Mouse (Mus musculus): ENCODE results near the gene B4galt3. TPM values are rescaled to one million over a fixed set of nuclear protein-coding genes. Genes with fewer than 3 reads are reported as not detected.
"Not testable (repeated sequence)": the region's sequence is repeated elsewhere in the genome, so short reads cannot be mapped to it uniquely, and the experiment has no call there.

B4galt3 gene
- polyA plus RNA-seq, 1 experiment from 2014 or later, result 26.5 TPM

DNA sequence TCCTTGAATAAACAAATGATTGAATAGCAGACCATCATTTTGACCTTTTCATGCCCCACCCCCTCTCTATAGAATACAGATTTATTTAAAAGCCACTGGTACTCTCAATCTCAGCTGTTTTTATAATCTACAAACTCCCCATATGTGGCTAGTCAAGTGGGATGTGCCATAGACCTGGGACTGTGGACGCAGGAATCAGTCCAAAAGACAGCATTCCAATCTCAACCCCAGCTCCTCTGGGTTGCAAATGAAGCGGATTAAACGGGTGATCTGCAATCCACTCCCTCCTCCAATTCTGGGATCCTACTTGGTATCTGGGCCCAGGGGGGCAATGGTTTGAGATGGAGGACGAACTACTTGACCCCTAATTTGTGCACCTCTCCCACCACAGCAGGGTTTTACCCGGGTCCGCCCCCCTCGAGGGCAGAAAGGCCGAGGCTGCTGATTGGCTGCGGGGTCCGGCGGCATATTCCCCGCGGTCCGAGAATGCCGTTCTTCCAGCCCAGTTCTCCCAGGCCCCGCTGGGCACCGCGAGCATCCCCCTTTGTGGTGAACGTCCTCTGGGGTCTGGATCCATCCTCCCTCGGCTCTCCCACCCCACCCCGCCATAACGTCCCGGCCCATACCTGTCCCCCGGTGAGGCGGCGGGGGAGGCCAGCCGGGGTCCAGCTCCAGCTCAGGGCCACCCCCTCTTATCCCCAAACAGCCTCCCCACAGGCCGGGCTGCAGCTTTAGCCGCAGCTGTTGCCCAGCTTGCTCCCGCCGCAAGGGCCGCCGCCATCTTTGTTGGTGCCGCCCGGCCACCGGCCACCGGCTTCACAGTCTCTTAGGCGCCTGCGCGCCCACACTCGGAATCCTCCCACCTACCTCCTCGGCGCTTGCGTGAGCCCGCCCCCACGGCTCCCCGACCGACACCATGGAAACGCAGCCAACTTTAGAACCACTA, 17.3 kb downstream of the B4galt3 start, which contains the start of gene Usp21:
Gene Usp21 (minus strand): TSS at position 856 of the 946 bp plus-strand sequence.
- Histone ChIP-seq H3K9me3 (replicated peaks) (no peaks in the 10 kb centered on the region), H3K4me3 (replicated peaks) (peak within 1 kb of the TSS; percentile 93), H3K36me3 (peaks cover 57% of the 10 kb centered on the region), H3K27ac (peak within 1 kb of the TSS; percentile 91), H3K9ac (peak within 1 kb of the TSS; percentile 96), H3K27me3 (no peaks in the 10 kb centered on the region), H3K4me1 (replicated peaks) (peaks cover 75% of the 10 kb centered on the region), H3K4me2 (peak within 1 kb of the TSS; percentile 83)
- ATAC-seq (ENCODE audit: low read depth) (peak; percentile 93), DNase-seq (peak; percentile 90)
- 2% methylated on average over 49 of the region's 49 CpGs for WGBS (ENCODE audit: insufficient replicate concordance)

DNA sequence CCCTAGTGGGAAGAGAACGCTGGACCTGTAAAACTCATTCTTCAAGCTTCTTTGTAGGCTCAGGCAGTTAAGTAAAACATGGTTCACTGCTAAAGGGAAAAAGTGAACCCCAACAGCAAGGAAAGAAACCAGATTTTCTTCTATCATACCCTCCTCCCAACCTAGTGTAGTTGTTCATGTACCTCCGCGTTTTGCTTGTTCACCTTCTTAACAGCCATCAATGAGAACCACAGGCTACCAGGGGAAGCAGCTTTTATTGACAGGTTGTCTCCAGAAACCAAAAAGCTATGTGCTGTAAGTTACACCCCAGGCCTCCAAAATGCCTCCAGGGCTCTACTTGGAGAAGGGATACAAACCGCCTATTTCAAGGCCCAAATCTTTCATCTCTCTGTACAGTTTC, 18.2 kb downstream of the B4galt3 start:
- H3K36me3 ChIP-seq, result peaks cover 52% of the 10 kb centered on the region
- H3K4me3 ChIP-seq (replicated peaks), result peak overlapping the region; percentile 93; the same call in 1 of the 2 replicates
- H3K9ac ChIP-seq, result peak overlapping the region; percentile 96
- H3K27ac ChIP-seq, result peak overlapping the region; percentile 62
- 63% methylated on average over 4 of the region's 4 CpGs for WGBS (ENCODE audit: insufficient replicate concordance)
- ATAC-seq (ENCODE audit: low read depth), result no peak
- no peaks in the 10 kb centered on the region for H3K27me3 ChIP-seq
- DNase-seq, result no peak
- H3K4me2 ChIP-seq, result peak overlapping the region; percentile 83
- H3K4me1 ChIP-seq (replicated peaks), result peaks cover 75% of the 10 kb centered on the region
- H3K9me3 ChIP-seq (replicated peaks), result no peaks in the 10 kb centered on the region

DNA sequence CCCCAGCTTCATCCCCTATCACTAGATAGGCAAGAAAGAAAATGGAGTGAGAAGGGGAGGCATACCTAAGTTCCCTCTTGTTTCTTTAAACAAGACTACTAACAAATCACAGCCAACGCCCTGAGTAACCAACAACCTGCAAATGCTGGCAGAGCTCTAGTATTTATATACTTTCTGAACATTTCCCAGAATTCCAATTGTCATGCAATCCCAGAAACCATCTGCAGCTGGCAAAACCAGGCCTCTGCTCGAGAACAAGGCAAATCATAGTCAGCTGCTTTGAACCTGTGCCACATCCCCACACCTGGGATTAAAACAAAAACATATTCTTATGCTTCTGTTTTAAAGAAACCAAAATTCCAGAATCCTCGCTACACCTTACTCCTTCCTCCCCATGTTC, 23.2 kb downstream of the B4galt3 start:
- WGBS (ENCODE audit: insufficient replicate concordance), result 77% methylated on average over 3 of the region's 3 CpGs
- peaks cover 42% of the 10 kb centered on the region for H3K4me1 ChIP-seq (replicated peaks)
- ATAC-seq (ENCODE audit: low read depth), result no peak
- H3K4me2 ChIP-seq, result peak overlapping the region; percentile 63
- no peaks in the 10 kb centered on the region for H3K9me3 ChIP-seq (replicated peaks)
- 0 out of 2 replicates have a peak overlapping the region, but pooled peaks have one; percentile 84 for H3K9ac ChIP-seq
- DNase-seq, result no peak
- no peak overlapping the region for H3K27ac ChIP-seq
- H3K36me3 ChIP-seq, result peaks cover 23% of the 10 kb centered on the region
- H3K27me3 ChIP-seq, result peaks cover 30% of the 10 kb centered on the region
- peak overlapping the region; percentile 79 for H3K4me3 ChIP-seq (replicated peaks)

DNA sequence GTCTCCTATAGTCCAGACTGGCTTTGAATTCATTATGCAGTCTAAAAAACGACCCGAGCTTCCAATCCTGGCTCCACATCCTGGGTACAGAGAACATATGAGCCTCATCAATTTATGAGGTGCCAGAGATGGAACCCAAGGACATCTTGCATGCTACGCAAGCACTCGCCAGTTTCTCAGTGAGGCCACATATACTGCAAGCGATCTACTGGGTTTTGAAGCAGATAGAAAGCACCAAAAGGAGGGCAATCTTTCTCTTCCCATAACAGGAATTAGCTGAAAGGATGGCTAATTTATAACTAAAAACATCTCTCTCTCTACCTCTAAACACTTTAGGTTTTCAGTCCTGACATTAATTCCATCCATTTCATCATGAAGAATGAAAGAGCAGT, 23.8 kb downstream of the B4galt3 start:
- no peaks in the 10 kb centered on the region for H3K9me3 ChIP-seq (replicated peaks)
- no peak for ATAC-seq (ENCODE audit: low read depth)
- H3K4me1 ChIP-seq (replicated peaks), result peaks cover 37% of the 10 kb centered on the region
- DNase-seq, result no peak
- H3K4me2 ChIP-seq, result peak overlapping the region; percentile 63
- peak overlapping the region; percentile 79 for H3K4me3 ChIP-seq (replicated peaks)
- peak overlapping the region; percentile 84 for H3K9ac ChIP-seq
- WGBS (ENCODE audit: insufficient replicate concordance), result 38% methylated on average over 5 of the region's 5 CpGs
- peak overlapping the region; percentile 87 for H3K27ac ChIP-seq
- H3K27me3 ChIP-seq, result peaks cover 35% of the 10 kb centered on the region
- H3K36me3 ChIP-seq, result peaks cover 17% of the 10 kb centered on the region

- H3K36me3 ChIP-seq, result peaks cover 11% of the 10 kb centered on the region
- WGBS (ENCODE audit: insufficient replicate concordance), result under 1% methylated on average over 42 of the region's 42 CpGs
- H3K9ac ChIP-seq, result peak within 1 kb of the TSS; percentile 84
- H3K4me3 ChIP-seq (replicated peaks), result peak within 1 kb of the TSS; percentile 79
- ATAC-seq (ENCODE audit: low read depth) (peak; percentile 73), DNase-seq (peak; percentile 74)
- H3K4me1 ChIP-seq (replicated peaks), result peaks cover 34% of the 10 kb centered on the region
- H3K27me3 ChIP-seq, result peaks cover 36% of the 10 kb centered on the region
- no peaks in the 10 kb centered on the region for H3K9me3 ChIP-seq (replicated peaks)
- peak within 1 kb of the TSS; percentile 63 for H3K4me2 ChIP-seq
- peak within 1 kb of the TSS; percentile 87 for H3K27ac ChIP-seq
Observed at GRCm38 (mm10) chr1:171294298-171295062, 24.4 kb downstream of the B4galt3 start, which contains the start of gene Ufc1. TSS of gene Ufc1 (minus strand) at chr1:171295024.

- WGBS (ENCODE audit: insufficient replicate concordance), result 6% methylated on average over 3 of the region's 3 CpGs
- ATAC-seq (ENCODE audit: low read depth) (no peak), DNase-seq (no peak)
- H3K4me2 ChIP-seq, result peak overlapping the region; percentile 63
- H3K27me3 ChIP-seq, result peaks cover 36% of the 10 kb centered on the region
- H3K9me3 ChIP-seq (replicated peaks), result no peaks in the 10 kb centered on the region
- peaks cover 34% of the 10 kb centered on the region for H3K4me1 ChIP-seq (replicated peaks)
- H3K27ac ChIP-seq, result peak overlapping the region; percentile 87; the same call in 1 of the 2 replicates
- peak overlapping the region; percentile 79 for H3K4me3 ChIP-seq (replicated peaks)
- peak overlapping the region; percentile 84 for H3K9ac ChIP-seq
- peaks cover 6% of the 10 kb centered on the region for H3K36me3 ChIP-seq
Observed at GRCm38 (mm10) chr1:171295063-171295402, 24.9 kb downstream of the B4galt3 start.

GRCm38 (mm10) chr1:171298226-171298625, 28.1 kb downstream of the B4galt3 start:
- no peak for ATAC-seq (ENCODE audit: low read depth)
- Histone ChIP-seq H3K36me3 (no peaks in the 10 kb centered on the region), H3K9ac (no peak overlapping the region), H3K27me3 (peaks cover 40% of the 10 kb centered on the region), H3K9me3 (replicated peaks) (no peaks in the 10 kb centered on the region), H3K4me1 (replicated peaks) (peaks cover 10% of the 10 kb centered on the region), H3K27ac (no peak overlapping the region), H3K4me2 (no peak overlapping the region), H3K4me3 (replicated peaks) (no peak overlapping the region)
- DNase-seq, result no peak
- WGBS (ENCODE audit: insufficient replicate concordance), result 46% methylated on average over 3 of the region's 3 CpGs

GRCm38 (mm10) chr1:171306157-171306556, 36.0 kb downstream of the B4galt3 start:
- H3K27ac ChIP-seq; ATAC-seq (ENCODE audit: low read depth); H3K4me1 ChIP-seq (replicated peaks); H3K4me2 ChIP-seq; H3K36me3 ChIP-seq; H3K9ac ChIP-seq; DNase-seq; H3K27me3 ChIP-seq; H3K9me3 ChIP-seq (replicated peaks); H3K4me3 ChIP-seq (replicated peaks): not testable (repeated sequence)
- 60% methylated on average over 5 of the region's 5 CpGs for WGBS (ENCODE audit: insufficient replicate concordance)

DNA sequence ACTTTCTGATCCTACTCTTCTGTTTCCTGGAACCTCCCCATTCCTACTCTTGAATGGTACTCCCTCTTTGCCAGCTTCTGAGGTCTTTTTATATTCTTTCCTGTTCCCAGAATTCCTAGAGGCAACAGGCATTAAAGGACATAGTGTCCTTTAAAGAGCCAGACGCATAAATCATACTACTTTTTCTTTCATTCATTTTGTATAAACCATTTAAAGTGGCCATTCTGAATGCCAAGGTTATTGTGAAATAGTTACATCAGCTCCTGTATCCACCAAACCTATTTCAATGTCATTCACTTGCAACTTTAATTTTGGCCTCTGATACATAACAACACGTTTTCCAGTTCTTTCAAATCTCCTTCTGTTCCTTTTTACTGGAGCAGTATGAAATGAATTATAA, 39.2 kb downstream of the B4galt3 start:
- DNase-seq, result no peak

GRCm38 (mm10) chr1:171319748-171320147, 49.6 kb downstream of the B4galt3 start:
- WGBS (ENCODE audit: insufficient replicate concordance), result 35% methylated on average over 7 of the region's 7 CpGs
- H3K27ac ChIP-seq, result no peak overlapping the region
- 0 out of 2 replicates have a peak, but pooled peaks cover 2% of the 10 kb centered on the region for H3K9me3 ChIP-seq (replicated peaks)
- peaks cover 6% of the 10 kb centered on the region for H3K4me1 ChIP-seq (replicated peaks)
- ATAC-seq (ENCODE audit: low read depth) (no peak), DNase-seq (no peak)
- no peak overlapping the region for H3K4me2 ChIP-seq
- H3K4me3 ChIP-seq (replicated peaks), result no peak overlapping the region
- no peak overlapping the region for H3K9ac ChIP-seq
- H3K27me3 ChIP-seq, result no peaks in the 10 kb centered on the region
- H3K36me3 ChIP-seq, result no peaks in the 10 kb centered on the region

More for the DNA sequence above, 39.2 kb downstream of the B4galt3 start:
- H3K4me1 ChIP-seq (replicated peaks), result no peaks in the 10 kb centered on the region; the same call in 1 of the 2 replicates
- no peak overlapping the region for H3K27ac ChIP-seq
- no peak overlapping the region for H3K4me3 ChIP-seq (replicated peaks)
- H3K9me3 ChIP-seq (replicated peaks), result no peaks in the 10 kb centered on the region
- H3K36me3 ChIP-seq, result no peaks in the 10 kb centered on the region
- H3K4me2 ChIP-seq, result no peak overlapping the region
- no peak for ATAC-seq (ENCODE audit: low read depth)
- WGBS (ENCODE audit: insufficient replicate concordance), result 42% methylated on average over 2 of the region's 2 CpGs
- H3K9ac ChIP-seq, result no peak overlapping the region
- H3K27me3 ChIP-seq, result peaks cover 6% of the 10 kb centered on the region; the same call in 1 of the 2 replicates

GRCm38 (mm10) chr1:171320151-171320550, 50.0 kb downstream of the B4galt3 start:
- Histone ChIP-seq H3K27me3 (no peaks in the 10 kb centered on the region), H3K4me1 (replicated peaks) (peaks cover 6% of the 10 kb centered on the region), H3K36me3 (no peaks in the 10 kb centered on the region), H3K4me3 (replicated peaks) (no peak overlapping the region), H3K4me2 (no peak overlapping the region), H3K9me3 (replicated peaks) (0 out of 2 replicates have a peak, but pooled peaks cover 2% of the 10 kb centered on the region), H3K27ac (no peak overlapping the region), H3K9ac (no peak overlapping the region)
- no peak for DNase-seq
- no peak for ATAC-seq (ENCODE audit: low read depth)
- 46% methylated on average over 5 of the region's 5 CpGs for WGBS (ENCODE audit: insufficient replicate concordance)

All from liver, embryonic 13.5 days (tissue).